Mouse (Mus musculus) forebrain, embryonic 16.5 days (tissue): Measurements from ENCODE around the gene Pomgnt2. TPM values are rescaled to one million over a fixed set of nuclear protein-coding genes. Genes with fewer than 3 reads are reported as not detected.
A peak's percentile ranks its signal among the peaks of the same experiment; 100 is the strongest.

Experiments
- ATAC-seq: fragments of 200-750 bp; cut with Nextera tagmentation; 2 replicates; pipeline ENCODE4 v1.8.0; 2017; ENCODE audit warnings: mild to moderate bottlenecking, moderate library complexity
- H3K27ac ChIP-seq: fragments of 300-500 bp; sonication (generic); 2 replicates; pipeline ENCODE4 v1.5.1; 2014; ENCODE audit warnings: low read length, control low read depth
- H3K27me3 ChIP-seq: fragments of 300-500 bp; sonication (generic); replicated peaks from 2 replicates; pipeline ENCODE4 v1.6.1; 2014; ENCODE audit warnings: low read length; ENCODE audit not compliant: control insufficient read depth, insufficient read depth
- H3K36me3 ChIP-seq: fragments of 300-500 bp; sonication (generic); 2 replicates; pipeline ENCODE4 v1.6.1; 2014; ENCODE audit not compliant: control insufficient read depth, insufficient read depth
- H3K4me1 ChIP-seq: fragments of 300-500 bp; sonication (generic); replicated peaks from 2 replicates; pipeline ENCODE4 v1.6.1; 2014; ENCODE audit warnings: low read length; ENCODE audit not compliant: control insufficient read depth, insufficient read depth
- H3K4me2 ChIP-seq: fragments of 300-500 bp; sonication (generic); 2 replicates; pipeline ENCODE4 v1.6.1; 2014; ENCODE audit warnings: mild to moderate bottlenecking, low read length, control low read depth
- H3K4me3 ChIP-seq: fragments of 300-500 bp; sonication (generic); replicated peaks from 2 replicates; pipeline ENCODE4 v1.5.1; 2014; ENCODE audit warnings: mild to moderate bottlenecking, low read length, control low read depth
- H3K9ac ChIP-seq: fragments of 300-500 bp; sonication (generic); replicated peaks from 2 replicates; pipeline ENCODE4 v1.6.1; 2014; ENCODE audit warnings: low read depth, low read length, control low read depth
- H3K9me3 ChIP-seq: fragments of 300-500 bp; sonication (generic); 2 replicates; pipeline ENCODE4 v1.6.1; 2016; ENCODE audit warnings: low read length; ENCODE audit not compliant: control insufficient read depth
- WGBS: fragments of 180-500 bp; shearing (Covaris S2); extraction: QIAGEN DNeasy Blood & Tissue Kit; methylation state at CpG from one replicate; pipeline ENCODE4 v1.1.7; 2014; 5-methylcytosine and 5-hydroxymethylcytosine counted together
- polyA plus RNA-seq: library from polyadenylated mRNA; unstranded; fragments of >200 nt; fragmentation: Nextera tagmentation; extraction: Ambion mirVana; gene quantifications from 2 replicates; pipeline ENCODE4 v1.2.1, GENCODE M21; 2015

Pomgnt2 gene
- polyA plus RNA-seq: 28.3 and 32.5 TPM in 2 replicates

GRCm38 (mm10) chr9:121997010-121997409 is at the start of gene Pomgnt2:
Gene Pomgnt2 (minus strand): TSS chr9:121997110.
- Histone ChIP-seq H3K27me3 (no peaks in the 10 kb centered on the region), H3K9me3 (no peaks in the 10 kb centered on the region), H3K4me2 (peak within 1 kb of the TSS; percentile 82), H3K4me3 (peak within 1 kb of the TSS; percentile 91), H3K4me1 (peaks cover 22% of the 10 kb centered on the region), H3K9ac (no peak within 1 kb of the TSS), H3K27ac (no peak within 1 kb of the TSS), H3K36me3 (no peaks in the 10 kb centered on the region)
- no peak for ATAC-seq

GRCm38 (mm10) chr9:122039848-122040247 is 42.9 kb upstream of the Pomgnt2 start:
- 74% methylated on average over 4 of the region's 4 CpGs for WGBS
- no peak for ATAC-seq
- Histone ChIP-seq H3K9ac (no peak overlapping the region), H3K4me3 (no peak overlapping the region), H3K4me1 (peaks cover 8% of the 10 kb centered on the region), H3K27me3 (no peaks in the 10 kb centered on the region), H3K27ac (no peak overlapping the region), H3K4me2 (no peak overlapping the region), H3K9me3 (no peaks in the 10 kb centered on the region), H3K36me3 (no peaks in the 10 kb centered on the region)

- no peak overlapping the region for H3K4me3 ChIP-seq
- no peak overlapping the region for H3K27ac ChIP-seq
- H3K9me3 ChIP-seq: no peaks in the 10 kb centered on the region
- WGBS: 75% methylated on average over 1 of the region's 1 CpGs
- no peak for ATAC-seq
- no peaks in the 10 kb centered on the region for H3K27me3 ChIP-seq
- H3K4me2 ChIP-seq: no peak overlapping the region
- H3K9ac ChIP-seq: no peak overlapping the region
- no peaks in the 10 kb centered on the region for H3K36me3 ChIP-seq
- H3K4me1 ChIP-seq: peaks cover 8% of the 10 kb centered on the region
Measured at GRCm38 (mm10) chr9:122038631-122039030, 41.7 kb upstream of the Pomgnt2 start.

GRCm38 (mm10) chr9:122036496-122037054 is 39.7 kb upstream of the Pomgnt2 start:
- ATAC-seq: peak; percentile 72
- Histone ChIP-seq H3K27ac (0 out of 2 replicates have a peak overlapping the region, but pooled peaks have one; percentile 19), H3K4me2 (no peak overlapping the region)

GRCm38 (mm10) chr9:122035807-122036206 is 38.9 kb upstream of the Pomgnt2 start:
- H3K4me1 ChIP-seq: peaks cover 8% of the 10 kb centered on the region
- no peak overlapping the region for H3K4me3 ChIP-seq
- H3K9me3 ChIP-seq: no peaks in the 10 kb centered on the region
- no peaks in the 10 kb centered on the region for H3K27me3 ChIP-seq
- no peak overlapping the region for H3K4me2 ChIP-seq
- H3K36me3 ChIP-seq: no peaks in the 10 kb centered on the region
- H3K27ac ChIP-seq: no peak overlapping the region
- peak; percentile 81 for ATAC-seq
- no peak overlapping the region for H3K9ac ChIP-seq
- 8% methylated on average over 5 of the region's 5 CpGs for WGBS

More at GRCm38 (mm10) chr9:122036496-122037054, 39.7 kb upstream of the Pomgnt2 start:
- Histone ChIP-seq H3K27me3 (no peaks in the 10 kb centered on the region), H3K4me1 (peaks cover 8% of the 10 kb centered on the region), H3K36me3 (no peaks in the 10 kb centered on the region), H3K4me3 (no peak overlapping the region), H3K9me3 (no peaks in the 10 kb centered on the region), H3K9ac (no peak overlapping the region)
- WGBS: 48% methylated on average over 4 of the region's 4 CpGs

- ATAC-seq: no peak
- H3K4me3 ChIP-seq: no peak overlapping the region
- WGBS: 100% methylated on average over 1 of the region's 1 CpGs
- H3K36me3 ChIP-seq: no peaks in the 10 kb centered on the region
- H3K27me3 ChIP-seq: no peaks in the 10 kb centered on the region
- H3K27ac ChIP-seq: no peak overlapping the region
- H3K9ac ChIP-seq: no peak overlapping the region
- peaks cover 8% of the 10 kb centered on the region for H3K4me1 ChIP-seq
- no peak overlapping the region for H3K4me2 ChIP-seq
- H3K9me3 ChIP-seq: no peaks in the 10 kb centered on the region
Measured at GRCm38 (mm10) chr9:122034949-122035348, 38.0 kb upstream of the Pomgnt2 start.

- no peaks in the 10 kb centered on the region for H3K27me3 ChIP-seq
- H3K36me3 ChIP-seq: no peaks in the 10 kb centered on the region
- no peak overlapping the region for H3K9ac ChIP-seq
- no peak overlapping the region for H3K4me2 ChIP-seq
- ATAC-seq: no peak
- H3K27ac ChIP-seq: no peak overlapping the region
- H3K9me3 ChIP-seq: no peaks in the 10 kb centered on the region
- peaks cover 8% of the 10 kb centered on the region for H3K4me1 ChIP-seq
- WGBS: 81% methylated on average over 3 of the region's 3 CpGs
- H3K4me3 ChIP-seq: no peak overlapping the region
Measured at GRCm38 (mm10) chr9:122032071-122032470, 35.2 kb upstream of the Pomgnt2 start.

GRCm38 (mm10) chr9:122030706-122031105 is 33.8 kb upstream of the Pomgnt2 start:
- no peak overlapping the region for H3K27ac ChIP-seq

GRCm38 (mm10) chr9:122029765-122030164 is 32.9 kb upstream of the Pomgnt2 start:
- 92% methylated on average over 7 of the region's 7 CpGs for WGBS
- no peak for ATAC-seq
- H3K4me1 ChIP-seq: peaks cover 3% of the 10 kb centered on the region; the same call in 1 of the 2 replicates
- H3K27ac ChIP-seq: no peak overlapping the region
- H3K4me3 ChIP-seq: no peak overlapping the region
- H3K4me2 ChIP-seq: no peak overlapping the region
- H3K27me3 ChIP-seq: no peaks in the 10 kb centered on the region
- H3K9me3 ChIP-seq: no peaks in the 10 kb centered on the region
- no peaks in the 10 kb centered on the region for H3K36me3 ChIP-seq
- H3K9ac ChIP-seq: no peak overlapping the region

More at GRCm38 (mm10) chr9:122030706-122031105, 33.8 kb upstream of the Pomgnt2 start:
- H3K27me3 ChIP-seq: no peaks in the 10 kb centered on the region
- no peak overlapping the region for H3K4me3 ChIP-seq
- no peaks in the 10 kb centered on the region for H3K36me3 ChIP-seq
- no peaks in the 10 kb centered on the region for H3K9me3 ChIP-seq
- WGBS: 47% methylated on average over 5 of the region's 5 CpGs
- H3K4me1 ChIP-seq: peaks cover 6% of the 10 kb centered on the region
- H3K9ac ChIP-seq: no peak overlapping the region
- H3K4me2 ChIP-seq: no peak overlapping the region
- peak; percentile 45; the same call in 1 of the 2 replicates for ATAC-seq
